In the genomic region with DNA sequence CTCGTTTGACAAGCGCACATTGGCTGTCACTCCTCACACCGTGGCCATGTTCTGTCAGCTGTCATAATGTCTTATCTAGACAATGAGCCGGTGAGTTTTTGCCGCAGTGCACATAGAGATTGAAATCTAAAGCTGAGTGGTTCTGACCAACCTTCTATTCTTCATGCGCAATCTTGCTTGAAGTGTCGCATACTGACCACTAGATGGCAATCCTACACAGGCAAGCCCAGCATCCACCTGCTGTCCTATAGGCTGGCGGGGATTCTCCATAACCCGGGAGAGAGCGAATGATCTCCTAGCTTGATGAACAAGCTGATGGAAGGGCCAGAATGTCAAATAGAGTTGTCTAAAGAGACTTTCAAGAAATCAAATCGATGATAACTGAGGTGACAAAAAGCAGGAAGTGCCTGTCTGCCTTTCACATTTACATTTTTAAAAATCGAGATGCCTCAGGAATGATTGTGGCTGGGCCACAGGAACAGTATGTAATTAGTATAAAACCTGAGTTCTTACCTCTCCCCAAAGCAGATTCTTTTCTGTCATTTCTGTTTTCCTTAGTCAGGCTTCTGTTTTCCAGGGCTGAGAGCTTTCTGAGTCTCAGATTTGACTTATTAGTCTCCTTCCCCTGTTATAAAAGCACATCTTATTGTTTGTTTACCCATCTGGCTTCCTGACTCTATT, we compare ENCODE assay signal across 8 mouse cellular contexts.
DNase-seq lines count a peak whose midpoint lies in the region; ATAC-seq and TF ChIP-seq lines count a peak whose summit lies in the region.

No protein-coding gene starts in this region.

- intact Hi-C loops in left cerebral cortex, postnatal 10 days (cut with DNase I): no loop called here

- TF ChIP-seq POLR2A in spleen, adult 2 months (IDR thresholded peaks at IDR 0.05; ENCODE audit: low read depth, low read length): no peak
- no peak for TF ChIP-seq POLR2A in testis, adult 2 months (IDR thresholded peaks at IDR 0.05; ENCODE audit: control insufficient read depth, low read depth, low read length)

- H3K36me3 ChIP-seq in spleen, adult 2 months (ENCODE audit: control insufficient read depth, insufficient read depth, low read length): no peaks in the 10 kb centered on the region
- H3K36me3 ChIP-seq in forebrain, embryonic 15.5 days: no peaks in the 10 kb centered on the region
- H3K36me3 ChIP-seq in intestine, postnatal 0 days (ENCODE audit: control insufficient read depth, insufficient read depth): no peaks in the 10 kb centered on the region
- H3K36me3 ChIP-seq in midbrain, embryonic 15.5 days (replicated peaks): no peaks in the 10 kb centered on the region
- H3K36me3 ChIP-seq in testis, adult 2 months (ENCODE audit: control insufficient read depth, insufficient read depth, low read length): no peaks in the 10 kb centered on the region

- no peak for DNase-seq in spleen, adult 2 months (ENCODE audit: low read depth in 1 of 2, low spot score in 2 of 2)
- no peak for DNase-seq in spleen, postnatal 36 days (ENCODE audit: low spot score in 2 of 2)
- DNase-seq in left cerebral cortex, postnatal 10 days (ENCODE audit: extremely low spot score in 1 of 2, low spot score in 2 of 2): peak; percentile 37 to 80

- H3K27ac ChIP-seq in spleen, adult 2 months (ENCODE audit: insufficient read depth, low read length): no peak overlapping the region
- H3K27ac ChIP-seq in forebrain, embryonic 15.5 days (replicated peaks): 0 out of 2 replicates have a peak overlapping the region, but pooled peaks have one; percentile 31
- no peak overlapping the region for H3K27ac ChIP-seq in intestine, postnatal 0 days (ENCODE audit: low read depth, low read length)
- H3K27ac ChIP-seq in midbrain, embryonic 15.5 days: no peak overlapping the region
- H3K27ac ChIP-seq in testis, adult 2 months (ENCODE audit: control insufficient read depth, insufficient read depth, low read depth, low read length): no peak overlapping the region

- H3K27me3 ChIP-seq in spleen, adult 2 months (ENCODE audit: control insufficient read depth, insufficient read depth, low read length): no peaks in the 10 kb centered on the region
- H3K27me3 ChIP-seq in forebrain, embryonic 15.5 days: no peaks in the 10 kb centered on the region
- no peaks in the 10 kb centered on the region for H3K27me3 ChIP-seq in intestine, postnatal 0 days (replicated peaks; ENCODE audit: control insufficient read depth, insufficient read depth, low read length)
- H3K27me3 ChIP-seq in midbrain, embryonic 15.5 days (replicated peaks): no peaks in the 10 kb centered on the region
- H3K27me3 ChIP-seq in testis, adult 2 months (ENCODE audit: control insufficient read depth, insufficient read depth, low read length): no peaks in the 10 kb centered on the region

- H3K4me3 ChIP-seq in spleen, adult 2 months (ENCODE audit: extremely low read depth, insufficient read depth, insufficient read length): no peak overlapping the region
- H3K4me3 ChIP-seq in forebrain, embryonic 15.5 days: no peak overlapping the region
- no peak overlapping the region for H3K4me3 ChIP-seq in intestine, postnatal 0 days (ENCODE audit: low read depth, low read length)
- H3K4me3 ChIP-seq in midbrain, embryonic 15.5 days: no peak overlapping the region
- no peak overlapping the region for H3K4me3 ChIP-seq in testis, adult 2 months (ENCODE audit: control insufficient read depth, low read depth, low read length)

- H3K4me2 ChIP-seq in forebrain, embryonic 15.5 days (replicated peaks): no peak overlapping the region
- H3K4me2 ChIP-seq in intestine, postnatal 0 days (replicated peaks; ENCODE audit: low read depth): no peak overlapping the region
- no peak overlapping the region; the same call in 1 of the 2 replicates for H3K4me2 ChIP-seq in midbrain, embryonic 15.5 days

- H3K9ac ChIP-seq in forebrain, embryonic 15.5 days (replicated peaks): no peak overlapping the region
- no peak overlapping the region for H3K9ac ChIP-seq in intestine, postnatal 0 days (ENCODE audit: low read depth, low read length)
- no peak overlapping the region for H3K9ac ChIP-seq in midbrain, embryonic 15.5 days

- H3K9me3 ChIP-seq in forebrain, embryonic 15.5 days: no peaks in the 10 kb centered on the region
- H3K9me3 ChIP-seq in intestine, postnatal 0 days (ENCODE audit: control insufficient read depth): no peaks in the 10 kb centered on the region
- no peaks in the 10 kb centered on the region for H3K9me3 ChIP-seq in midbrain, embryonic 15.5 days

- peak; percentile 94 for ATAC-seq in cerebellum, adult (ENCODE audit: insufficient number of reproducible peaks, low FRiP score, low TSS enrichment)
- peak; percentile 89 for ATAC-seq in forebrain, embryonic 15.5 days (replicated peaks)
- no peak for ATAC-seq in intestine, postnatal 0 days
- peak; percentile 95 for ATAC-seq in midbrain, embryonic 15.5 days (replicated peaks)

- 18% methylated on average over 12 of the region's 12 CpGs for WGBS in spleen, adult 2 months
- WGBS in forebrain, embryonic 15.5 days: 24% methylated on average over 12 of the region's 12 CpGs
- WGBS in intestine, postnatal 0 days: 26% methylated on average over 12 of the region's 12 CpGs
- 19% methylated on average over 12 of the region's 12 CpGs for WGBS in midbrain, embryonic 15.5 days

- no peaks in the 10 kb centered on the region for H3K4me1 ChIP-seq in spleen, adult 2 months (ENCODE audit: control insufficient read depth, insufficient read depth, insufficient read length)
- peaks cover 20% of the 10 kb centered on the region for H3K4me1 ChIP-seq in forebrain, embryonic 15.5 days
- no peaks in the 10 kb centered on the region for H3K4me1 ChIP-seq in intestine, postnatal 0 days (replicated peaks; ENCODE audit: control insufficient read depth, insufficient read depth, low read length)
- no peaks in the 10 kb centered on the region; the same call in 1 of the 2 replicates for H3K4me1 ChIP-seq in midbrain, embryonic 15.5 days
- no peaks in the 10 kb centered on the region for H3K4me1 ChIP-seq in testis, adult 2 months (ENCODE audit: control insufficient read depth, insufficient read depth, low read length)

- TF ChIP-seq CTCF in spleen, adult 2 months (IDR thresholded peaks at IDR 0.05; ENCODE audit: extremely low read depth, insufficient read depth, insufficient read length, insufficient replicate concordance): peak; percentile 36; the same call in 1 of the 2 replicates
- TF ChIP-seq CTCF in intestine, postnatal 0 days (IDR thresholded peaks at IDR 0.05; ENCODE audit: low read depth): peak; percentile 93
- peak; percentile 85; the same call in 1 of the 2 replicates for TF ChIP-seq CTCF in testis, adult 2 months (IDR thresholded peaks at IDR 0.05; ENCODE audit: control insufficient read depth, insufficient read depth, insufficient replicate concordance, low read depth, low read length)

Comparison
In these comparisons a context has a peak if more than half of its experiments do, and no peak if none do; other contexts are left out.
1. DNase-seq: peak in left cerebral cortex, postnatal 10 days (2 of 2); none in spleen, adult 2 months (0 of 2) and spleen, postnatal 36 days (0 of 2).
2. CTCF ChIP-seq: peak in every context shown above with its lines; median percentile 93 in intestine, postnatal 0 days; 85 in testis, adult 2 months; 36 in spleen, adult 2 months.